Mouse (Mus musculus): Measurements from ENCODE around the gene Satb2. TPM values are rescaled to one million over a fixed set of nuclear protein-coding genes. Genes with fewer than 3 reads are reported as not detected.

The Satb2 gene
- total RNA-seq, 1 experiment from 2014 or later: 0.20 TPM

DNA sequence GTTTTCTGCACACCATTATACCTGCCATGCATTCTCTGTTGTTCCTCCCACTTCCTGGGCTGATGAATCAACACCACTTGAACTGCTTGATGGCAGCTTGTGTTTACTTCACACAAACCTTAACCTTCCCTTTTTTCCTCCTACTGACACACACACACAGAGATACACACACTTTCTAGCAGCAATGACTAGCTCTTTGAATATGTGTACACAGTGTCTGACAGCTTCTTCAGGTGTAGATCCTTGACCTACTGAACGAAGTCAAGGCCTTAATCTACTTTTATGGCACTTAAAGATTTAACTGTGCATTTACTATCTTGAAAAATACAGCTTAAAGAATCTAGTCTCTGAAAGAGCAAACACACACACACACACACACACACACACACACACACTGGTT is 89.5 kb downstream of the Satb2 start:
- no peak for ATAC-seq (replicated peaks in 1 of 2; ENCODE audit: insufficient read depth in 1 of 2, low FRiP score in 2 of 2, low TSS enrichment in 1 of 2, low read depth in 1 of 2, poor library complexity in 2 of 2, severe bottlenecking in 2 of 2)

DNA sequence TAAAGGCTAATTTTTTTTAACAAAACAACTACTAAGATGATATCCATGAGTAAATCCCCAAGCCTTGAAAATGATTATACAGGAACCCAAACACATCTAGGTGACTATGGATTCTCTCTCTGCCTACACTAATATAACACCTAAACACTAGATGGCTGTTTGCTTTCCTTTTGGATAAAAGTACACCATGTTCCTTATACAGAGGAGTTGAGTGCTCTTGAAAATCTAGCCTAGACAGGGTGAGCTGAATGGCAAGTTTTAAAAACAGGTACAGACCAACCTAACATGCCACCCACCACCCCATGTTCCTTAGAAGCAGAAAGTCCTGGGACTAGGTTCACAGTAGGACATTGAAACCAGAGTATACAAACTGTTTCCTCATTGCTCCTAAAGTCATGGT is 90.9 kb downstream of the Satb2 start:
- no peak for ATAC-seq (replicated peaks in 1 of 2; ENCODE audit: insufficient read depth in 1 of 2, low FRiP score in 2 of 2, low TSS enrichment in 1 of 2, low read depth in 1 of 2, poor library complexity in 2 of 2, severe bottlenecking in 2 of 2)

DNA sequence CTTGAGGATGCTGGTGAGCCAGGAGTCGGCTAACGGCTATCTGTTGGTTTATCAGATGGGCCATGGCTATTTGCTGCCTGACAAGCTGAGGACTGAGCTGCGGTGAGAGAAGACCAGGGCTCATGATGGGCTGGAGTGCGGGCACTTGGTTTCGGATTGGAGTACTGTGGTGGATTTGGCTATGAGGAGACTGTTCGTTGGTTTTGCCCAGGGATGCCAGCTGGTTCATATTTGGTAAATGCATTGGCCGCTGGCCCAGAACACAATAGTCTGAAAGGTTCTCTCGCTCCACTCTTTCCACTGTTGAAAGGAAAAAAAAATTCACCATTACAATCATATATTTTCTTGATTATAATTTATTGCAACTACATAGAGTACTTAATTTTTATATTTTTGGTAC is 107.0 kb downstream of the Satb2 start:
- ATAC-seq (replicated peaks in 1 of 2; ENCODE audit: insufficient read depth in 1 of 2, low FRiP score in 2 of 2, low TSS enrichment in 1 of 2, low read depth in 1 of 2, poor library complexity in 2 of 2, severe bottlenecking in 2 of 2): no peak

DNA sequence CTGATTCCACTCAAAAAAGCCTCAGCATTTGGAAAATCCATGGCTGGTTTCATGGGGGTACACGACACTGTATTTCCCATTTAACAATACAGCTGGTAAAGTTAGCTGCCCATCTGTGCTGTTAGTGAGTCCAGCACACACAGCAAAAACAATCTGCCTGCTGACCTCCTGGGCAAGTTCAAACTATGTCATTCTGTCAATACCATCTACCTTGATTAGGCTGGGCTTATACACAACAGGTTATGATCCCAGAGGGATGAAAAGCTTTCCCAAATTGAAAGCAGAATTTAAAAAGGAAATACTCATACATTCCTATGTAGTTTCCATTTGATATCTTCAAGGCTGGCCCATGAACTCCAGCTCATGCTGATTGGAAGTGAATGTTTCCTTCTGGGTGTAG is 113.2 kb downstream of the Satb2 start:
- no peak for ATAC-seq (replicated peaks in 1 of 2; ENCODE audit: insufficient read depth in 1 of 2, low FRiP score in 2 of 2, low TSS enrichment in 1 of 2, low read depth in 1 of 2, poor library complexity in 2 of 2, severe bottlenecking in 2 of 2)

DNA sequence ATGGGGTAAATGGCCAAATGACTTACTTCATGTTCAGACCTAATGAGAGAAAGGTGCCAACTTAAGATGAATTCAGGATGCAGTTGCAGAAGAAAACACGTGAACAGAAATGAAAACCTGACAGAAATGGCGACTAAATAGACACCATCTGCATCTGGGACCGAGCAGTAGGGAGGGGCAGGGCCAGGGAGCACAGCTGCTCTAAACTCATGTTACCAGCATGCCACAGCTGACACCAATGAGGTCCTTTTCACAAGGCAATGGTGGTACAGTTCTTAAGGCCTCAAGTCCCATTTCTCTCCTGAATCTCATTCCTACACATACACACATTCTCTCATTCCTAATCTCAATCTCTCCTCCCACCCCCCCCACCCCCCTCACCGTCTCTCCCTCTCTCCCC is 115.7 kb downstream of the Satb2 start:
- ATAC-seq (replicated peaks in 1 of 2; ENCODE audit: insufficient read depth in 1 of 2, low FRiP score in 2 of 2, low TSS enrichment in 1 of 2, low read depth in 1 of 2, poor library complexity in 2 of 2, severe bottlenecking in 2 of 2): no peak

DNA sequence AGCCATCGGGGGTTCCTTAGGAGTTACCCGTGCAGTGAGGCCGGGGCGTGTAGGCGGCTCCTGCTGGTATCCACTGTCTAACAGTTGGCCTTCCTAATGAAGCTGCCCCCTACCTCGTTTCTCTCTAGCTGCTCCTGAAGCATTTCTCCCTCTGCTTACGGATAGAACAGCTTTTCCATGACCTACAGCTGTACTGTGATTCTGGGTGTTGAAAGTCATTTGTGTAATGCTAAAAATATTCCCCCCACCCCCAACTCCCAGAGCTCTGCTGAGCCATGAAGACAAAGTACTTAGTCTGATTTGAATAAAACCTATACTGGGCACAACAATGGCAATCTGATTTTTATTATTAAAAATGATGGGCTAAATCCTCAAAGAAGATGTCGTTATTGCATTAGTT is 121.2 kb downstream of the Satb2 start:
- no peak for ATAC-seq (replicated peaks in 1 of 2; ENCODE audit: insufficient read depth in 1 of 2, low FRiP score in 2 of 2, low TSS enrichment in 1 of 2, low read depth in 1 of 2, poor library complexity in 2 of 2, severe bottlenecking in 2 of 2)

DNA sequence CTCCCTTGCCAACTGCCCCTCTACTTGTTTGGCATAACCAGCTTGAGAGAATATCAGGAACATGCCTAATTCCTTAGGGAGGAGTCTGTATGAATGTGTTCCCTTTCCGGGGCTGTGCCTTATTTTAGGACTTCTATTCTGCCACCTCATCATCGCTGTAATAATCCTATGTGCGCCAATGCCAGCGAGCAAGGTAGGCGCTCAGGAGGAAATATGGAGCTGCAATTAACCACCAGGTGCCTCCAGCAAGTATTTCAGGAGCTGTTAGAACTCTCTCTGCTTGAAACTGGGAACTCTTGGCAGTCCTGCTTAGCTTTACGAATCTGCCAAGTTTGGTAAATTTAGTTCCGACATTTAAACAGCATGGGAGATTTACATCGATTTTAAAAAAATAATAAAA is 128.0 kb downstream of the Satb2 start:
- ATAC-seq (replicated peaks in 1 of 2; ENCODE audit: insufficient read depth in 1 of 2, low FRiP score in 2 of 2, low TSS enrichment in 1 of 2, low read depth in 1 of 2, poor library complexity in 2 of 2, severe bottlenecking in 2 of 2): no peak

DNA sequence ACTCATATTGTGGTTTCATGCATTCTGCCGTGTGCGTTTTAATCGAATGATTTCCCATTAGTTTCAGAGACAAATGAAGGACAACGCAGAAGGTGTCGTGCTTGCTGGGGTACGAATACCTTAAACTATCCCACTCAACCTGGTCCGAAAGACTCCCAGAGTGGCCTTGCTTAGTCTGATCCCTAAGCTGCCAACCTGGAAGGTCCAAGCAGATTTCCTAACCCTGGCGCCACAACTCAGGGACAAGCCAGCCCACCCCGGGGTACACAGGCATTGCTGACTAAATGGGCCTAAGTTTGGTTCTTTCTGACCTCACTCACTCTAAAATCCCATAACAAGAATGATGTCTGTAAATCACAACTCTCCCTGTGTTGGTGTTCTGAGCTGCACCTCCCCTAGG is 132.1 kb downstream of the Satb2 start:
- no peak for ATAC-seq (replicated peaks in 1 of 2; ENCODE audit: insufficient read depth in 1 of 2, low FRiP score in 2 of 2, low TSS enrichment in 1 of 2, low read depth in 1 of 2, poor library complexity in 2 of 2, severe bottlenecking in 2 of 2)

DNA sequence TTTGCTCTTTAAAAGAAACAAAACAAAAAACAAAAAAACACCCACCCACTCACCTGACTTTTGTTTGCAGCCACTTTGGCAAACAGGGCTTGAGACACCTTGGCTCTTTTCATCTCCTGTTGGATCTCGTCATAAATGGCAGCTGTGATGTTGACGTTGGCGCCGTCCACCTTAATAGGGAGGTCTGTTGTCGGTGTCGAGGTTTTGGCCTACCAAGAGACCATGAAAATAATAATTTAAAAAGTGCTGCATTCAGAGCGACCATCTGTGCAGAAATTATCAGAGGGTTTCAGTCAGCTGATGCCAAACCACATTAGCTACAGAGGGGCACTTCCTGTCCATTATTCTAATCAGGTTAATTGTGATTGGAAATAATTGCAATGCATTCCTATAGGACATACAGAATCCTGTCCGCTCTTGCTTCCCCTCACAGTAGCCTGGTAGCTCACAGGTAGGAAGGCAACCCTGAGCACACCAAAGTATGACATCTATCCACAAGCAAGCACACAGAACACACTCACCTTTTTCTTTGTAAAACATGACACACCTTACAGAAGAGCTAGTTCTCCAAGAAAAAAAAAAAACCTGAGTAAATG is 132.8 kb downstream of the Satb2 start:
- ATAC-seq (replicated peaks in 1 of 2; ENCODE audit: insufficient read depth in 1 of 2, low FRiP score in 2 of 2, low TSS enrichment in 1 of 2, low read depth in 1 of 2, poor library complexity in 2 of 2, severe bottlenecking in 2 of 2): no peak

DNA sequence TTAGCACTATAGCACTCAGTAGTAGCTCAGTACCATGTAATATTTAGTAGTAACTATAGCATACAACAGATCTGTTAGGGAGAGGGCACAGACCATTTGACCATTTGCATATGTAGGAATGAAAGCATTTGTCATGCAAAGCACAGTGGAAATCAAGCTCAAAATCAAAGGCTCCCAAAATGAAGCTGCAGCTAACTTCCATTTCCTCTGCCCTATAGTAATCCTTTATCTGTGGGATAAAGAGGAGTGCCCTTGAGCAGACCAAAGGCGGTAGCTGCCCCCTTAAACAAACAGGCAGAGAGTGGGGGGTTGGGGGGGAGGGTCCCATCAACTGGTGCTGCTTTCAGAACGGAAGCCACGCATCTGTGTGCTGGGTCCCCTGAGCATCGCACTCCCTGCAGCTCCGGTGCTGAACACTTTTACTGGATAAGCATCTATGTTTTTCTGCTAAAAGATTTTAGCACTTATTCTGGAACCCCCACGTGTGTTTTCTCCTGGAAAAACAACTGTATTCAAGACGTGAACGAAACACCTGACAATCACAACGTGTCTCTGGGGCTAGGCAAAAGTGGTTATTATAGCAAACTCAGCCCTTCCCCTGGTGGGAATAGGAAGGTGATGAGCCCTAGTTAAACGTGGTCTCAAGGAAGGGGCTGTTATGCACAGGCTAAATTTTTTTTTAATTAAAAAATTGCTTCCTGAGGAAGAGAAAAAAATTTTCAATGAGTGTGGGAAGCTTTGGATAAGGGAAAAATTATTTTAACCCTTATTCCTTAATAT is 133.7 kb downstream of the Satb2 start:
- no peak for ATAC-seq (replicated peaks in 1 of 2; ENCODE audit: insufficient read depth in 1 of 2, low FRiP score in 2 of 2, low TSS enrichment in 1 of 2, low read depth in 1 of 2, poor library complexity in 2 of 2, severe bottlenecking in 2 of 2)

DNA sequence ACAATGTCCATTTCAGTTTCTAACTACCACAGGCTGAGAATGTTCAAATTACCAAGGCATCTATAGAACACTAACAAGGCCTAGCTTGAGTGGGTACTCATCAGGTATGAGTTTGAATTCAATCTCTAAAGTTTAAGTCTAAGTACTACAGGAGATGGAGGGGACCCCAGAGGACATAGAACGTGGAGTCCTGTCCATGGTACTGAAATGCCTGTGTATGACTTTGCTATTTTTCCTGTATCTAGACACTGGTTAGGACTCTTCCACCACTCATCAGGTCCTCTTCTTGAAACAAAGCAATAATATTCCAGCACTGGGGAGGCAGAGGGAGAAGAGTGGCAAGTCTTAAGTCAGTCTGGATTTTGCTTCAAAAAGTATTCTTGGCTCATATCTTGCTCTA is 139.5 kb downstream of the Satb2 start:
- ATAC-seq (replicated peaks in 1 of 2; ENCODE audit: insufficient read depth in 1 of 2, low FRiP score in 2 of 2, low TSS enrichment in 1 of 2, low read depth in 1 of 2, poor library complexity in 2 of 2, severe bottlenecking in 2 of 2): no peak

DNA sequence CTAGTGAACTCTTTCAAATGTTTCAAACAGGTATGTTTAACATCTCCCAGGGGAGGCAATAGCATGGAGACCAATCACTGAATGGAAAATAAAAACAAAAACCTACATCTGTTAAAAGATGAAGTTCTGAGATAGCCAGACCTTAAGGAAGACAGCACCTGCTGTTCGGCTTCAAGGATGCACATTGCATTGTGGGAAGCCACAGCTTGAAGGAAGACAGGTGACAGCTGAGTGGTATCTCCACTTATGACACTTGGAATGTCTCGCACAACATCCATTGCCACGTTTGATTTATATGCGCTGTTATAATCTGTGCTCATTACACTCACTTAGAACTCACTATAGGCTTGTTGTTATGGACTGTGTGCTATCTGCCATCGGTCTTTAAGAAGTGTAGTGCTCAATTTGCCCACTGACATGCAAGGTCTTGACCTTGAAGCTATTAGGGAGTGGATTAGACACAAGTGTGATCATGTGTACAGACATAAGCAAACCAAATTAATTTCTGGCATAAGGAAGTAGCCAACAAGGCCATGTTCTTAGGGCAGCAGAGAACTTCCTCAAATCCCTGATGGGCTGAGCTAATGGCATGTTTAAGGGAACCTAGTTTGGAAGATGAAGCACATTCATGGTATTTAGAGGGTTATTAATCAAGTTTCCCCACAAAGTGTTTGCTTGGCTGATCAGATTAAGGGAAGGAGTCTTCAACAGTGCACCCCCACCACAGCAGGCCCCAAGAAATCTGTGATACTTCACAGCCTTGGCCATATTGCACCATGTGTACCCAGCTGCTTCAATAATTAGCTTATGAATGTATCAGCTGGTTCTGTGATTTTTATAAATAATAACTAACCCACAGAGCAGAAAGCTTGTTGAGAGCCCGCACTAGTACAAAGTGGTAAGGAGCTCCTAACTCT is 144.2 kb downstream of the Satb2 start:
- ATAC-seq (replicated peaks in 1 of 2; ENCODE audit: insufficient read depth in 1 of 2, low FRiP score in 2 of 2, low TSS enrichment in 1 of 2, low read depth in 1 of 2, poor library complexity in 2 of 2, severe bottlenecking in 2 of 2): no peak

DNA sequence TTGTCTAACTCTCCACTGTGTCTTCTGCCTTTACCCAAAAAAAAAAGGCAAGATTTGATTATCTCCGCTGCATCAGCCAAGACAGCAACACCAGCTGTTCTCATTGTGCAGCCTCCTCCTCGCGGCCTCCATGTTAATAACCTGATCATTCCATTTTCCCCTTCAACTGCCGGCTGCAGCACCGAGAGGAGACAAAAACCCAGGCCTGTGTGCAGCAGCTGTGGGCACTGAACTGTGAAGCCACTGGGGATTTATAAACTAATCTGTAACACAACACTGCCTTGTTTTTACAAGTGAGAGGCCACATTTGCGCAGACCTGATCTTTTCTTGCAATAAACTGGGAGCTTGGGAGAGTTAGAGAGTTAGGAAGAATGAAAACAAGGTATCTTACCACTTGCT is 145.1 kb downstream of the Satb2 start:
- ATAC-seq (replicated peaks in 1 of 2; ENCODE audit: insufficient read depth in 1 of 2, low FRiP score in 2 of 2, low TSS enrichment in 1 of 2, low read depth in 1 of 2, poor library complexity in 2 of 2, severe bottlenecking in 2 of 2): no peak

DNA sequence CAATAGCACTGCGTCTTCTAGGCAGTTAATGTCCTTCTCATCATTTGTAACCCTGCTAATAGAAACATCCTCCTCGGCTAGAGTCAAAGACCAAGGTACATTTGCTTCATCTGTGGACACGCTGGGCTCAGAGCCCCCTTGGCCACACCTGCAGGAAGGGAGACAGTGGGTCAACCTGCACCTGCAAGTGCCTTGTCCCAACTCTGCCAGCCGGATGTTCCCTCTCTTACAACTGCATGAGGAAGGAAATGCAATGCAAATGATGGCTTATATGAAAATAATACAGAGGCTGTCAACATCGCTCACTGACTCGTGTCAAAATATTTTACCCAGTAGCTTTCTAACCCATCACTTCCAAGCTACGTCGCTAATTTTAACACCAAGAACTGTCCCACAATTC is 145.7 kb downstream of the Satb2 start:
- ATAC-seq (replicated peaks in 1 of 2; ENCODE audit: insufficient read depth in 1 of 2, low FRiP score in 2 of 2, low TSS enrichment in 1 of 2, low read depth in 1 of 2, poor library complexity in 2 of 2, severe bottlenecking in 2 of 2): no peak

DNA sequence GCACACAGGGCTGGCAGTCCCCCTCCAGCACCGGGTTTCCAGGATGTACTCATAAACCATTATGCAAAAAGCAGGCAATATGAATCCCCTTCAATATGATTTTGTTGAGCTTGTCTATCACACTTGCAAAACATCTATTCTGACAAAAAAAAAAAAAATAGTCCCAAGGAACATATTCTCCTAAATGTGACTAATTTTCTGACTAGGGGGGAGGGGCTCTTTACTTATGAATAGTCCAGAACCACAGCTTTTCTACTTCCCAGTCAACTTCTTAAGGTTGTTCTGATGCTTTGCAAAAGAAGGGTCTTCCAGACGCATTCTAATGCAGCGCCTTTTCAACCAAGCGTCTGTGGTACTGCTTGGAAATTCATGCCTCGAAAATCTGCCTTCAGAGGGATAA is 155.7 kb downstream of the Satb2 start:
- ATAC-seq (replicated peaks in 1 of 2; ENCODE audit: insufficient read depth in 1 of 2, low FRiP score in 2 of 2, low TSS enrichment in 1 of 2, low read depth in 1 of 2, poor library complexity in 2 of 2, severe bottlenecking in 2 of 2): no peak

DNA sequence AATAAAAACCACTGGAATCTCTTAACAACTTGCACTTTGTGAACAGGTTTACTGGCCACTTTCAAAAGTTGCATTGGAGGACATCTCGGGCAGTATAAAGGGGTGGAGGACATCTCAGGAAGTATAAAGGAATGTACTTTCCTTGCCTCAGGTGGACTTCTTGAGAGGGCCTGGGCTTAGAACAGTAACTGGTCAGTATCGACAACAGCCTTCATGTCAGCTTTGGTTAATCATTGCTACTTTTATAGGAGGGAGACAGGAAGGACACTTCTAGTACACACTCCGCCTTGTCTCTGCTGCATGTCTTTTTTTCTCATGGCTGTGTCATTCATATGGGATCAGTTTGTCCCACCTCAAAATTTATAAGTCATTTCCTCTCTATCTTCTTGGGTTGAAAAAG is 156.4 kb downstream of the Satb2 start:
- no peak for ATAC-seq (replicated peaks in 1 of 2; ENCODE audit: insufficient read depth in 1 of 2, low FRiP score in 2 of 2, low TSS enrichment in 1 of 2, low read depth in 1 of 2, poor library complexity in 2 of 2, severe bottlenecking in 2 of 2)

DNA sequence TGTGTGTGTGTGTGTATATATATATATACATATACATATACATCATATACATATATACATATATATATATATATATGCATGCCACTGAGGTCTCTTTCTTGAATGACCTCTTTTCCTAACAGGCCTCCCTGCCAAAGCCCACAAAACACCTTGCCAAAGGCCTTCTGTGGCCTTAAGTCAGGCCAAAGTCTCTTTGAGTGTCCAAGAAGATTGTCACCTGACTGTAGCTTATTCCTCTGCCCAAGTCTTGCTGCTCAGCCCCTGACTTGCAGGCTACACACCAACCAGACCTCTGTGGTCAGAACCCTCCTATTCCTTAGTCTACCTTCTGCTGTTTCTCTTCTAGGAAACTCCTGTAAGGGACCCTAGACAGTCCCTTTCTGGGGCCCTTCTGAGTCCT is 164.9 kb downstream of the Satb2 start:
- no peak for ATAC-seq (replicated peaks in 1 of 2; ENCODE audit: insufficient read depth in 1 of 2, low FRiP score in 2 of 2, low TSS enrichment in 1 of 2, low read depth in 1 of 2, poor library complexity in 2 of 2, severe bottlenecking in 2 of 2)

DNA sequence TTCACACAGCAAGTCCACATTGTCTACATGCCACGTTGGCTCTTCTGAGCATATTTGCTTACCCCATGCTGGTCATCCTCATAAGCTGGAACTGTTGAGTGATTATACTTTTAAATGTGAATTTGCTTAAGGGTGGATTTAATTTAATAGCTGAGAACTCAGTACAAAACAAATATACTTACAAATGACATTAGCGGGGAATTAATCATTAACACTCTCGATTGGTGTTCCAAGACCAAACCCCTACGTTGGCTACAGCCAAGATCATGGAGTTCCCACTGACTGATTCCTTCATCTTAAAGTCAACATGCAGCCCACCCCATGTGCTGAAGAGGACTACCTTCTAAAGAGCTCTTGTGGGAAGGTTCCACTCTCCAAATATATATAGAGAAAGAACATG is 165.5 kb downstream of the Satb2 start:
- ATAC-seq (replicated peaks in 1 of 2; ENCODE audit: insufficient read depth in 1 of 2, low FRiP score in 2 of 2, low TSS enrichment in 1 of 2, low read depth in 1 of 2, poor library complexity in 2 of 2, severe bottlenecking in 2 of 2): no peak

Measured in hematopoietic stem cell, adult 5-6 weeks (primary cell).